Mouse (Mus musculus) liver, embryonic 14.5 days (tissue): ENCODE results near the gene Gpr4.

Experiments used
- CTCF ChIP-seq: IDR thresholded peaks from 2 replicates; pipeline ENCODE4 v1.5.1; 2016; ENCODE audit warnings: antibody characterized with exemption, low read depth, control low read depth
- EP300 ChIP-seq: IDR thresholded peaks from 2 replicates; pipeline ENCODE4 v1.6.1; 2016; ENCODE audit warnings: antibody characterized with exemption, low read depth

DNA sequence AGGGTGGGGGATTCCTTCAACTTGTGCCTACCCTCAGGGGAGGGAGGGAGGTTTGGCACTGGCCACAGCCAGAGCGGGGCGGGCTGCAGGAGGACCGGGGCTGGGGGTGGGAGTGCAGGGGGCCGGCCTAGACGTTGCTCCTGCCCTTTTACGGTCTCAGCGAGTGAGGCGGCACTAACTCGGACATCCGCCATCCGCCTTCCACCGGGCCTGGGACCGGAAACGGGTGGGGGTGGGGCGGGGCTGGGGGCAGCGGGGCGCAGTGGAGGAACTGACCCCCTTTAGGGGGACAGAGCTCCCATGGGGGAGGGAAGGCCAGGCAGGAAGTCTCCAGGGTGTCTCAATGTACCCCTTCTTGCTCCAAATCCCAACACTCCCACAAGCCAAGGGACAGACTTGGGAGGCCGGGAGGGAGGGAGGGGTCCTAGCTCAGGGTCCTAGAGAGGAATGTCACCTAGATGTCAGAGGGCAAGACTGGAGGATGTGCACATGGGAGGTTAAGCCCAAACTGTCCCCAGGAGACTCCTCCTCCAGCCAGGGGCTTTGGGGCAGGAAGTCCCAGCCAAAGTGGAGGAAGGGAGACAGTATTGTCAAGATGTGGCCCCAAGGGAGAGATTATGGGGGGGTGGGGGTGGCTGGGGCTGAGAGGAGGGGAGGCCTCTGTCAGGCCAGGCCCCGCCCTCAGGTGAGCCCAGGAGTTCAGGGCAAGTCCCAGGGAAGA is 57.5 kb downstream of the Gpr4 start:
- TF ChIP-seq CTCF = no peak
- no peak for TF ChIP-seq EP300
